Mouse (Mus musculus): ENCODE data around the gene Kif5a.

DNA sequence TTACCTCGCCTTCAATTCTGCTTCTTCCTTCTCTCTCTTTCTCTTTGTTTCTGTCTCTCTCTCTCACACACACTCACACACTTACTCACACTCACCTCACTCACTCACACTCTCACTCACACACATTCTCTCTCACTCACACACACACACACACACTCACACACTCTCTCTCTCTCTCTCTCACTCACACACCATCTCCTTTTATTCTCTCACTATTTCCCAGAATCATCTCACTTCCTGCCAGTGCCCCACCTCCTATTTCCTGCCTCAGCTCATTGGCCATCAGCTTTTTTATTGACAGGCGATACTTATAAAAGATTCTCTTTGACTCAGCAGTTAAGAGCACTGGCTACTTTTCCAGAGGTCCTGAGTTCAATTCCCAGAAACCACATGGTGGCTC, 44.8 kb downstream of the Kif5a start:
- TF ChIP-seq EP300 (optimal IDR thresholded peaks at IDR 0.05) (no peak), CTCF (IDR thresholded peaks at IDR 0.05; ENCODE audit: low read depth) (no peak)
